Mouse (Mus musculus): ENCODE measurements around the gene Hoxd10. TPM values are rescaled to one million over a fixed set of nuclear protein-coding genes. Genes with fewer than 3 reads are reported as not detected.

Hoxd10 gene
- polyA plus RNA-seq, 1 experiment from 2014 or later = not detected

DNA sequence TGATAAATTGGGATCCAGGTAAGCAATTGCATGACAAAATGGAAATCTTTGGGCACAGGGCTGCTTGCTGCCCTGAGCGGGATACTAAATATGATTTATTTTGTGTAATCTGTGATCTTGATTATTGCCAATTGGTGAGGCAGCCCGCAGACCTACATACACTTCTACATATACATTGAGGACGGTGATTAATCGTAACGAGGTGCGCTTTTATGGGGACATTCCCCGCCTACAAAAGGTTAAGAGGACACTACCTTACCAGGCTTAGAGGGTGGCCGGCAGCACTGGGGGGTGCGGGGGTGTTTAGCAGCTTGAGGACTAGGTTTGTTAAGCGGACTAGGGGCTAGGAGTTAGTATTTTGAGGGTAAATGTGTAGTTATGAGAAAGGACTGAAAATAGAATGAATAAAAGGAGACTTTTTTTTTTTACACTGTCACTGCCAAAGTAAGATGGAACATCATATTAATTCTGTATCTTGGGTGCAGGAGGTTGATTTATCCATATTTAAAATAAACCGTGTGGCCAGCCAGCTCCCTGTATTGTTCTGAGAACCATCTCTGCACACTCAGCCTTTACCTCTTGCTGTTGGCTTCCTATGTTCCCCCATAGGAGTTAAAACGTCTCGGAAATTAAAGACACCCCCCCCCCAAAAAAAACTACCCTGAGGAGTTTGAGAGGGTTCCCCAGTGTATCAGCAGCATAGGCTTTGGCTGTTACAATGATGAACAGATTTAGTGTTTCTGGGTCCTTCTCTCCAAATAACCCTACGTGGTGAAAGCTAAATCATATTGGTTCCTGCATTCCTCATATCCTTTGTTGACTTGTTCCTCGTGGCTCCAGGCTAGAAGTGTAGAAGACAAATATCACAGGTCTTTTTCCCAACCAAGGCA is 45.2 kb downstream of the Hoxd10 start:
- no peak for ATAC-seq
- Histone ChIP-seq H3K27ac (ENCODE audit: low read depth, low read length) (peak overlapping the region; percentile 83), H3K36me3 (ENCODE audit: control insufficient read depth, insufficient read depth, low read length) (no peaks in the 10 kb centered on the region), H3K9ac (ENCODE audit: low read depth, low read length) (peak overlapping the region; percentile 66), H3K4me1 (ENCODE audit: control insufficient read depth, insufficient read depth, low read depth, low read length) (no peaks in the 10 kb centered on the region; the same call in 1 of the 2 replicates), H3K9me3 (ENCODE audit: control insufficient read depth, low read length) (no peaks in the 10 kb centered on the region), H3K4me2 (ENCODE audit: low read length) (peak overlapping the region; percentile 67), H3K27me3 (replicated peaks; ENCODE audit: control insufficient read depth, insufficient read depth, low read length) (peaks cover 33% of the 10 kb centered on the region), H3K4me3 (ENCODE audit: low read length) (peak overlapping the region; percentile 42)
- 5% methylated on average over 15 of the region's 15 CpGs for WGBS

DNA sequence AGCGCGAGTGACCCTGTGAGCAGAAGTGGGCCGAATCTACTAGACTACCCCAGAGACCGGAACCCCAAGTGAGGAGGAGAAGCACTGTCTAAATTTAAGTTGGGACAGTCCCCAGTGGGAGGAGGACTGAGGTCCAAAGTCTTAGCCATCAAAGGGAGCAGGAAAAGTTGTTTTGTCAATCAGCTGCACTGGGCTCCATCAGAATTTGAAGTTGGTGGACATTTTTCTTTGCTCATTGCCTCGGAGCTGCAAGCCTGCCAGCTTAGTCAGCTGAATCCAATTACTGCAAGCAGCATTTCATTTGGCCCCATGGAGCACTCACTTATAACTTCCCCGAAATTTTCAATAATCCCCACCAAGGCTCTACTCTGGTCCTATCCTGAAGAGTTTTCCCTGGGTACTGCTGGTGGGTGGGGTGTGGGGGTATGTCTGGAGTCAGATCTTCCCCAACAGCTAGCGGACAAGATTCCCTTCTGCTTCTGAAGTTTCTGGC is 45.9 kb downstream of the Hoxd10 start:
- Histone ChIP-seq H3K27ac (ENCODE audit: low read depth, low read length) (peak overlapping the region; percentile 83), H3K27me3 (replicated peaks; ENCODE audit: control insufficient read depth, insufficient read depth, low read length) (peaks cover 32% of the 10 kb centered on the region), H3K4me2 (ENCODE audit: low read length) (peak overlapping the region; percentile 67), H3K4me3 (ENCODE audit: low read length) (peak overlapping the region; percentile 42), H3K4me1 (ENCODE audit: control insufficient read depth, insufficient read depth, low read depth, low read length) (no peaks in the 10 kb centered on the region; the same call in 1 of the 2 replicates), H3K9me3 (ENCODE audit: control insufficient read depth, low read length) (no peaks in the 10 kb centered on the region), H3K36me3 (ENCODE audit: control insufficient read depth, insufficient read depth, low read length) (no peaks in the 10 kb centered on the region), H3K9ac (ENCODE audit: low read depth, low read length) (peak overlapping the region; percentile 66)
- whole genome bisulfite sequencing = 5% methylated on average over 7 of the region's 7 CpGs
- ATAC-seq = no peak

DNA sequence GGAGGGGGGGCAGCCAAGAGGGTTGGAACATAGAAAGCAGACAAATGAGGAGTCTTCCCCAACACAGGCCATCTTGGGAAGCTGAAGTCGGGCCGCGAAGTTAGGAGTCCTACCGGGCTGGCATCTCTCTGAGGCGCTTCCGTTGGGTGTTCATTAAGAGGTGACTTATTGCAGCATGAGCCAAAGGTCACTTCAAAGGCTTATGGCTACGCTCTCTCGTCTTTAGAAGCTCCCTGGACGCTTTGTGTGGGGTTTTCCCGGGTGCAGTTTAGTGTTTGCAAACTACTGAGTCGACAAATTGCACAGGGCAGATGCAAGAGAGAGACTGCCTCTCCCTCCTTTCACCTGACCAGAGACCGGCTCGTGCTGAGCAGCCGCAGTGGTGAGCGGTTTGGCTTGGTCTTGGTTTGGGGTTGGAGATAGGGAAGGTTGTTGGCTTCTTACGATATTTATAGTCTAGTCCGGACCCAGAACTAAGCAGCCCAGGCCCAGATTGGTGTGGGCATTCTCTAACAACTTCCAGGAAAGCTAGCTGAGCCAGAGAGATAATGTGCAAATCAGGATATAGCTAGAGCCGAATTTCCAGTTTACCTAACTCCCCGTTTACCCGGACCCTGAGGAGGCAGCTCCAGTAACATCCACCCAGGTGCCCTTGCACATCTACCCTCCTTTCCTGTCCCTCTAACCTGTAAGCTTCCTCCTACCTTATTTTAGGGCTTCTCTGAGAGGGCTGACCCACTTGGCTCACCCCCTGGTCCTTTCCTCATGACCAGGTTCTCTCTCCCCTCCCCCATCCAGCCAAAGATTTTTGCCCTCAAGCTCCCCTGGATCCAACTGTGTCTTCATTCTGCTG is 47.1 kb downstream of the Hoxd10 start:
- no peaks in the 10 kb centered on the region for H3K36me3 ChIP-seq (ENCODE audit: control insufficient read depth, insufficient read depth, low read length)

DNA sequence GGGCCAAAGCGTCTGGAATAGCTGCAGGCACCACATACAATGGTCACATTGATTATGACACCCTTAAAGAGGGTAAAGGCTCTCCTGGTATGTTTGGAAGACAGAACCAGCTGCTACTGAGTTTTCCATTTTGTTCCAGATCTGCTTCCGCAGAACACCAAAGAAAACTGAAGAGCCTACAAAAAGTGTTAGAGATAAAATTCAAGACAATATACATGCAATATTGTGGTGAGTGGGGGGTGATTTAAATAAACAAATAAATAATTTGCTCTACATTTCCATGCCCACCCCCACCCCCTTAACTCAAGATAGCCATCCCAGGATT is 47.7 kb downstream of the Hoxd10 start:
- peak overlapping the region; percentile 42 for H3K4me3 ChIP-seq (ENCODE audit: low read length)
- H3K9ac ChIP-seq (ENCODE audit: low read depth, low read length) = peak overlapping the region; percentile 68; the same call in 1 of the 2 replicates
- H3K4me1 ChIP-seq (ENCODE audit: control insufficient read depth, insufficient read depth, low read depth, low read length) = no peaks in the 10 kb centered on the region; the same call in 1 of the 2 replicates
- WGBS = 3% methylated on average over 2 of the region's 2 CpGs
- peak overlapping the region; percentile 88 for H3K27ac ChIP-seq (ENCODE audit: low read depth, low read length)
- H3K4me2 ChIP-seq (ENCODE audit: low read length) = peak overlapping the region; percentile 67
- peaks cover 46% of the 10 kb centered on the region for H3K27me3 ChIP-seq (replicated peaks; ENCODE audit: control insufficient read depth, insufficient read depth, low read length)
- ATAC-seq = no peak
- H3K9me3 ChIP-seq (ENCODE audit: control insufficient read depth, low read length) = no peaks in the 10 kb centered on the region
- no peaks in the 10 kb centered on the region for H3K36me3 ChIP-seq (ENCODE audit: control insufficient read depth, insufficient read depth, low read length)

More for the DNA sequence above, 47.1 kb downstream of the Hoxd10 start:
- Histone ChIP-seq H3K4me3 (ENCODE audit: low read length) (peak overlapping the region; percentile 42), H3K27ac (ENCODE audit: low read depth, low read length) (peak overlapping the region; percentile 83), H3K27me3 (replicated peaks; ENCODE audit: control insufficient read depth, insufficient read depth, low read length) (peaks cover 40% of the 10 kb centered on the region), H3K4me2 (ENCODE audit: low read length) (peak overlapping the region; percentile 67), H3K4me1 (ENCODE audit: control insufficient read depth, insufficient read depth, low read depth, low read length) (no peaks in the 10 kb centered on the region; the same call in 1 of the 2 replicates), H3K9ac (ENCODE audit: low read depth, low read length) (peak overlapping the region; percentile 66; the same call in 1 of the 2 replicates), H3K9me3 (ENCODE audit: control insufficient read depth, low read length) (no peaks in the 10 kb centered on the region)
- WGBS = 2% methylated on average over 20 of the region's 20 CpGs
- no peak for ATAC-seq

DNA sequence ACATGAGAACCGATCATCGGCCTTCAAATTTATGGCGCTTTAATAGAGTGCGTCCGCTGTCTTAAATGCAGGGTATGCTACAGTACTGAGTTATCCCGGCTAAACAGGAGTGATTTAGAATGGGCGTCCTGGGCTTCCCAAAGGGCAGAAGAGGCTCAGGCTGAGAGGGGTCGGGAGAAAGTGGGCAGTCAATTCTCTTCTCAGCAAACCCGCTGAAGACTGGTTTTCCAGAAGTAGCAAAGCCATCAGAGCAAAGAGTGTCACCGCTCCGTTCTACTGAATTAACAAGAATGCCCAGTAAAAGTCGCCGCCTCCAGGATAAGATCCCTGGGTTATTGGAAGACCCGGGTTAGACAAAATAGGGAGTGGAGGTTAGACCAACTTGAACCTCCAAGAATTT is 48.1 kb downstream of the Hoxd10 start:
- peak overlapping the region; percentile 67 for H3K4me2 ChIP-seq (ENCODE audit: low read length)
- no peak for ATAC-seq
- H3K9ac ChIP-seq (ENCODE audit: low read depth, low read length) = peak overlapping the region; percentile 68
- peak overlapping the region; percentile 42 for H3K4me3 ChIP-seq (ENCODE audit: low read length)
- H3K27me3 ChIP-seq (replicated peaks; ENCODE audit: control insufficient read depth, insufficient read depth, low read length) = peaks cover 49% of the 10 kb centered on the region
- WGBS = 3% methylated on average over 14 of the region's 14 CpGs
- H3K4me1 ChIP-seq (ENCODE audit: control insufficient read depth, insufficient read depth, low read depth, low read length) = no peaks in the 10 kb centered on the region; the same call in 1 of the 2 replicates
- no peaks in the 10 kb centered on the region for H3K9me3 ChIP-seq (ENCODE audit: control insufficient read depth, low read length)
- peak overlapping the region; percentile 88 for H3K27ac ChIP-seq (ENCODE audit: low read depth, low read length)
- H3K36me3 ChIP-seq (ENCODE audit: control insufficient read depth, insufficient read depth, low read length) = no peaks in the 10 kb centered on the region

DNA sequence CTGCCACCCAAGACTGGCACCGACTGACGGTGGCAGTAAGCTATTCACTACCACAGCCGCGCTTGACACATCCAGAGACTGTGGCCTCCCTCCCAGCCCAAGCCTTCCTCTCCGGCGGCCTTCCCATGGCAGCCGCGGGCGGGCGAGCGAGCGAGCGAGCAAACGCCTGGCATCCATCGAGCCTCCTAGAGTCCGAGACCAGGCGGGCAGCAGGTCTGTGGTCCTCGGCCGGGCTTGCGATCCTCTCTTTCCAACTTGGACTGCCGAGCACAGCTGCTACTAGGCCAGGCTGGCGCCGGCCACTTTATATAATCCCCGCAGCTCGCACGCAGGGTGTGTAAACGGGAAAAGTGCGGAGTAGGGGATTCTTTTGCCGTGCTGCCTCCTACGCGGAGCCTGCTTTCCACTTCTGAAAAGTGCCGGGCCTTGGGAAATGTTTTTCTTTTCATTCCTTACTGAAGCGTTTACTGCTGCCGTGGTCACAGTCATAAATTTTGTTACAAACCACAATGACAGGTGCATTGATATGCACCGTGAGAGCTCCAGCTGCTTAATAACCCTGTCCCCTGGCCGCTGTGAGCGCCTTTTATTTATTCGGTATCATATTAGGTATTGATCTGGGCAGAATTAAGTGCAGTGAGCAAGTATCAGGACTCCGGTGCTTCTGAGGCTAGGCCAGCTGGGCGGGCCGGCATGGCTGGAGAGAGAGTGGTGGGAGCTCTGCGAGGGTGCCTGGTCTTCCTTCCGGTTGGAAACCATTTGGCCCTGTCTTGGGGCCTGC is 48.8 kb downstream of the Hoxd10 start:
- no peaks in the 10 kb centered on the region for H3K36me3 ChIP-seq (ENCODE audit: control insufficient read depth, insufficient read depth, low read length)
- peak overlapping the region; percentile 67 for H3K4me2 ChIP-seq (ENCODE audit: low read length)
- no peaks in the 10 kb centered on the region for H3K9me3 ChIP-seq (ENCODE audit: control insufficient read depth, low read length)
- H3K27ac ChIP-seq (ENCODE audit: low read depth, low read length) = peak overlapping the region; percentile 88
- H3K4me1 ChIP-seq (ENCODE audit: control insufficient read depth, insufficient read depth, low read depth, low read length) = no peaks in the 10 kb centered on the region; the same call in 1 of the 2 replicates
- ATAC-seq = peak; percentile 3; the same call in 1 of the 2 replicates
- H3K4me3 ChIP-seq (ENCODE audit: low read length) = peak overlapping the region; percentile 42
- WGBS = under 1% methylated on average over 43 of the region's 43 CpGs
- peak overlapping the region; percentile 68 for H3K9ac ChIP-seq (ENCODE audit: low read depth, low read length)
- H3K27me3 ChIP-seq (replicated peaks; ENCODE audit: control insufficient read depth, insufficient read depth, low read length) = peaks cover 55% of the 10 kb centered on the region

DNA sequence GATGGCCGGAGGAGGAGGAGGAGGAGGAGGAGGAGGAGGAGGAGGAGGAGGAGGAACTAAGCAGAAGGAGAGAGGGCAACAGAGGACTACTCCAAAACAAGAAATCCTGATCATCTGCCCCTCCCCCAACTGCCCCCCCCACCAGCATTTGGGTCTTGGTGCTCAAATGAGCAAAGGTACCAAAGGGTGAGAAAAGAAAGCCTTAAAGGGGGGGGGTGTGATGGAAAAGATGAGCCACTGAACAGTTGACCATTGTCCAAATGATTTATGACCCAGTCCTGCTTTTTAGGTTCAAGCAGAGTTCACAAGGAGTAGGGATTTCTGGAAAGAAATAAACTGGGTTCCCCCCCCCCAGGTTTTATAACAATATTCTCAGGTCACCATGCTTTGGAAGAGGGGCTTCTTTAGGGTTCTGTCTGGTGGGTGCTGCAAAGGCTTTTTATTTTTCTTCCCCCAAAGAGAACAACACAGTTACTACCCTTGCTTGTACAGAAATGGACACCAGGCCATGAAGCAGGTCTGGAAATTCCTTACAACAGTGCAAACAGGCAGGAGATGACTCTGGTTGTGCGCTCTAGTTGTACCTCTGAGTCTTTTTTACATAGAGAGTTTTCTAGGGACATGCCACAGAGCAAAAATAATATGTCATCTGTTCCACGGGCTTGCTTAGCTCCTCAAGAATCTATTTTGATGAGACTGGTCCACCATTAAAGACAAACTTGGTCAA is 49.7 kb downstream of the Hoxd10 start:
- H3K4me3 ChIP-seq (ENCODE audit: low read length) = no peak overlapping the region
- peaks cover 53% of the 10 kb centered on the region for H3K27me3 ChIP-seq (replicated peaks; ENCODE audit: control insufficient read depth, insufficient read depth, low read length)
- H3K27ac ChIP-seq (ENCODE audit: low read depth, low read length) = peak overlapping the region; percentile 51
- H3K9me3 ChIP-seq (ENCODE audit: control insufficient read depth, low read length) = no peaks in the 10 kb centered on the region
- no peaks in the 10 kb centered on the region for H3K36me3 ChIP-seq (ENCODE audit: control insufficient read depth, insufficient read depth, low read length)
- H3K4me1 ChIP-seq (ENCODE audit: control insufficient read depth, insufficient read depth, low read depth, low read length) = no peaks in the 10 kb centered on the region; the same call in 1 of the 2 replicates
- WGBS = 32% methylated on average over 2 of the region's 3 CpGs
- no peak for ATAC-seq
- H3K4me2 ChIP-seq (ENCODE audit: low read length) = peak overlapping the region; percentile 67
- no peak overlapping the region for H3K9ac ChIP-seq (ENCODE audit: low read depth, low read length)

DNA sequence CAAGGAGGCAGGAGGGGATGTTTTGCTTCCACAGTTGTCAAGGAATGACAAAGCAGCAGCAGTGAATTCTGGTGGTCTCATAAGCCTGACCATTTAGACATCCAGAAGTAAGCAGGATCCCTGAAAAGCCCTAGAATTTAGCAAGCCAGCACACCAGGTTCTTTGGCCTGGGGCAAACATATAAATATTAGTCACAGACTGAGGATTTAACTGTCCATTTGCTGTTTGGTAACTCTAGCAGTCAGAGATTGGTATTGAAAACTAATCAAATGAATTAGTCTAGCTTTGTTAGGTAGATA is 50.2 kb downstream of the Hoxd10 start:
- peaks cover 2% of the 10 kb centered on the region; the same call in 1 of the 2 replicates for H3K4me1 ChIP-seq (ENCODE audit: control insufficient read depth, insufficient read depth, low read depth, low read length)
- no peak overlapping the region for H3K4me3 ChIP-seq (ENCODE audit: low read length)
- H3K4me2 ChIP-seq (ENCODE audit: low read length) = peak overlapping the region; percentile 67
- H3K36me3 ChIP-seq (ENCODE audit: control insufficient read depth, insufficient read depth, low read length) = no peaks in the 10 kb centered on the region
- H3K9me3 ChIP-seq (ENCODE audit: control insufficient read depth, low read length) = no peaks in the 10 kb centered on the region
- no peak for ATAC-seq
- H3K27ac ChIP-seq (ENCODE audit: low read depth, low read length) = peak overlapping the region; percentile 51; the same call in 1 of the 2 replicates
- H3K27me3 ChIP-seq (replicated peaks; ENCODE audit: control insufficient read depth, insufficient read depth, low read length) = peaks cover 52% of the 10 kb centered on the region
- no peak overlapping the region for H3K9ac ChIP-seq (ENCODE audit: low read depth, low read length)
